Mouse (Mus musculus) hindbrain, embryonic 13.5 days (tissue): Measurements from ENCODE around the gene Gm21983. TPM values are rescaled to one million over a fixed set of nuclear protein-coding genes. Genes with fewer than 3 reads are reported as not detected.

Source experiments
- ATAC-seq: fragments of 200-750 bp; cut with Nextera tagmentation; 2 replicates; pipeline ENCODE4 v1.8.0; 2017; ENCODE audit warnings: moderate TSS enrichment; ENCODE audit not compliant: low FRiP score
- H3K27ac ChIP-seq: fragments of 300-500 bp; sonication (generic); 2 replicates; pipeline ENCODE4 v1.5.1; 2015; ENCODE audit warnings: inconsistent platforms, mild to moderate bottlenecking, moderate library complexity
- H3K27me3 ChIP-seq: fragments of 300-500 bp; sonication (generic); 2 replicates; pipeline ENCODE4 v1.6.1; 2015; ENCODE audit warnings: mild to moderate bottlenecking, inconsistent platforms
- H3K36me3 ChIP-seq: fragments of 300-500 bp; sonication (generic); 2 replicates; pipeline ENCODE4 v1.6.1; 2015; ENCODE audit warnings: mild to moderate bottlenecking, inconsistent platforms
- H3K4me1 ChIP-seq: fragments of 300-500 bp; sonication (generic); replicated peaks from 2 replicates; pipeline ENCODE4 v1.6.1; 2015; ENCODE audit warnings: inconsistent platforms
- H3K4me2 ChIP-seq: fragments of 300-500 bp; sonication (generic); 2 replicates; pipeline ENCODE4 v1.6.1; 2015; ENCODE audit warnings: inconsistent platforms, mild to moderate bottlenecking, moderate library complexity
- H3K4me3 ChIP-seq: fragments of 300-500 bp; sonication (generic); 2 replicates; pipeline ENCODE4 v1.5.1; 2015; ENCODE audit warnings: mild to moderate bottlenecking, inconsistent platforms
- H3K9ac ChIP-seq: fragments of 300-500 bp; sonication (generic); 2 replicates; pipeline ENCODE4 v1.6.1; 2015; ENCODE audit warnings: mild to moderate bottlenecking, inconsistent platforms
- H3K9me3 ChIP-seq: fragments of 300-500 bp; sonication (generic); 2 replicates; pipeline ENCODE4 v1.6.1; 2016; ENCODE audit warnings: inconsistent platforms
- whole genome bisulfite sequencing: fragments of 180-500 bp; shearing (Covaris S2); methylation state at CpG from one replicate; pipeline ENCODE4 v1.1.7; 2015; 5-methylcytosine and 5-hydroxymethylcytosine counted together
- polyA plus RNA-seq: library from polyadenylated mRNA; unstranded; fragments of >200 nt; fragmentation: Nextera tagmentation; extraction: Ambion mirVana; gene quantifications from 2 replicates; pipeline ENCODE4 v1.2.1, GENCODE M21; 2015

Gm21983 gene
- polyA plus RNA-seq, 1 experiment from 2014 or later: 1.2 TPM

DNA sequence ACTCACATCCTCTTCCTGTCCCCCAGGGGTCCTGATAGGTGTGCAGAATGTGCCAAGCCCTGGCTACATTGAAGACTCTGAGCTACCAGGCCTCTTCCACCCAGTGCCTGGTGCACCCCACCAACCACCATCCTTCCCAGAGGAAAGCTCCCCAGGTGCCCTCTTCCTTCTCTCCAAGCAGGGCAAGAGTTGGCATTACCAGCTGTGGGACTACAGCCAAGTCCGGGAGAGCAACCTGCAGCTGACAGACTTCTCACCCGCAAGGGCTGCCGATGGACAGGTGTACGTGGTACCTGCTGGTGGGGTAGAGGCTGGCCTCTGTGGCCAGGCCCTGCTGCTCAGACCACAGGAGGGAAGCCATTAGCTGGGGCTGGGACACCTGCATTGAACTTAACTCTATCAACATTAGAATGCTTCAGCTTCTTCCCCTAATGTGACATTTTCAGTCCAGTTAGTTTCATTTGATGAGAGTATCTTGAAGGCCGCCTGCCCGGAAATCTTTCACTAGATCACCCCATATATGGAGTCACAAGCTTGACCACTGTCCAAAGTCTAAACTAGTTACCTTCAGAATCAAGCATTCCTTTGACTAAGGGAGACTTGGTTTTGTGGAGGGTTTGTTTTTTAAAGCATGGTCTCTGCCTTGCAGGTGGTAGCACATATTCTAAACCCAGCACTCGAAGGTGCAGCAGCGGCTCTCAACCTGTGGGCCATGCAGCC is 23.0 kb upstream of the Gm21983 start:
- H3K27ac ChIP-seq: no peak overlapping the region
- H3K4me1 ChIP-seq: no peaks in the 10 kb centered on the region
- peaks cover 71% of the 10 kb centered on the region for H3K36me3 ChIP-seq
- ATAC-seq: no peak
- H3K27me3 ChIP-seq: no peaks in the 10 kb centered on the region
- 96% methylated on average over 8 of the region's 8 CpGs for WGBS
- no peak overlapping the region for H3K4me2 ChIP-seq
- H3K4me3 ChIP-seq: no peak overlapping the region
- H3K9ac ChIP-seq: no peak overlapping the region
- H3K9me3 ChIP-seq: no peaks in the 10 kb centered on the region

DNA sequence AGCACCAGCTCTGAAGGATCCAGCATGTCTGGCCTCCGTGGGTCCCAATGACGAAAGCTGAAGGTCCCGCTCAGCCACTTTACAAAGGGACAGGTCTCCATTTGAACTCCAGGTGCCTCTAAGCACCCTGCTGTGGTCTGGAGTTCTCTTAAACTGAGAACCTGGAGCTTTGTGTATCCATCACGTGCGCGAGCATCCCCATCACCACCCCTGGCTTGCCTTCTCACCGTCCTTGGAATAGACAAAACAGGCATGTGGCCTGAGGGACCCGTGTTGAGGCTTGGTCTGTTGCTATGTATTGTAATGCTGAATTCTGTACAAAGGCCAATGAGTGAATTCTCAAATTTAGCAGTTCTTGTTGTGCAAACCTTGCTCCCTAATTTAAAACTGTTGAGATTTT is 17.9 kb upstream of the Gm21983 start:
- Histone ChIP-seq H3K4me2 (no peak overlapping the region), H3K4me3 (no peak overlapping the region), H3K4me1 (peaks cover 19% of the 10 kb centered on the region), H3K36me3 (peaks cover 31% of the 10 kb centered on the region), H3K27me3 (no peaks in the 10 kb centered on the region), H3K9ac (no peak overlapping the region), H3K27ac (no peak overlapping the region), H3K9me3 (no peaks in the 10 kb centered on the region)
- ATAC-seq: no peak
- WGBS: 96% methylated on average over 8 of the region's 8 CpGs

DNA sequence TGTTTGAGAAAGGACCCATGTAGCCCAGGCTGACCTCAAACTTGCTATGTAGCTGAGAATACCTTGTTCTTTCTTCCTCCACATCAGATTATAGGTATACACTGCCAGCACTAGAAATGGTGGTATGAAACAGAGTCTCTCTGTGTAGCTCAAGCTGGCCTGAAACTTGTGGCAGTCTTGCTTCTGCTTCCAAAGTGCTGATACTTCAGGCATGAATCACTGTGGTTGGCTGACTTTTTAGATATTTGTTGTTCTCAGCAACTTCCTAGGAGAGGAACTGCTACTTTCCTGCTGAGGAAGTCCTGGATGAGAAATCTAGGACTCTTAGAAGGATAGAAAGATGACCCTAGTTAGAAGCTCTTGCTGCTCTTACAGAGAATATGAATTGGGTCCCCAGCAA is 17.5 kb upstream of the Gm21983 start:
- Histone ChIP-seq H3K4me3 (no peak overlapping the region), H3K4me2 (no peak overlapping the region), H3K36me3 (peaks cover 31% of the 10 kb centered on the region), H3K9me3 (no peaks in the 10 kb centered on the region), H3K4me1 (peaks cover 23% of the 10 kb centered on the region), H3K9ac (no peak overlapping the region), H3K27me3 (no peaks in the 10 kb centered on the region), H3K27ac (no peak overlapping the region)
- no peak for ATAC-seq

DNA sequence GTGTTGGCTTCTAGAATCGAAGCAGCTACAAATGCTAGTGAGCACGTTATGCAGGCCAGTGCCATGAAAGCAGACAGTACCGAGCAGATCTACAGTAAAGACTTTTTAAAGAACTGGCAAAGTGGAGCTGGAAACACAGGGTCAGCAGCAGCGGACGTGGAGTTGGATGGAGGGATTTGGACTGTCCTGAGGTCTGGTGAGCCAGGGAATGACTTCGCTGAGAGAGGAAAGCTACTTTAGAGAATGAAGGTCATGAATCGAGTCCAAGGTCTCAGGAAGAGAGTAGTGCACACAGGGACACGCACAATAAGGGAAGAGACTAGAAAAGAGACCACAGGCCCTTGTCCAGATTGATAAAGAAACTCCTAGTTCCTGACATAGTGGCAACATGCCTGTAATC is 16.7 kb upstream of the Gm21983 start:
- no peak overlapping the region for H3K9ac ChIP-seq
- H3K4me3 ChIP-seq: no peak overlapping the region
- 92% methylated on average over 8 of the region's 8 CpGs for WGBS
- no peak for ATAC-seq
- H3K4me2 ChIP-seq: no peak overlapping the region
- no peaks in the 10 kb centered on the region for H3K27me3 ChIP-seq
- no peaks in the 10 kb centered on the region for H3K9me3 ChIP-seq
- peaks cover 31% of the 10 kb centered on the region for H3K36me3 ChIP-seq
- H3K4me1 ChIP-seq: peaks cover 30% of the 10 kb centered on the region
- H3K27ac ChIP-seq: no peak overlapping the region

DNA sequence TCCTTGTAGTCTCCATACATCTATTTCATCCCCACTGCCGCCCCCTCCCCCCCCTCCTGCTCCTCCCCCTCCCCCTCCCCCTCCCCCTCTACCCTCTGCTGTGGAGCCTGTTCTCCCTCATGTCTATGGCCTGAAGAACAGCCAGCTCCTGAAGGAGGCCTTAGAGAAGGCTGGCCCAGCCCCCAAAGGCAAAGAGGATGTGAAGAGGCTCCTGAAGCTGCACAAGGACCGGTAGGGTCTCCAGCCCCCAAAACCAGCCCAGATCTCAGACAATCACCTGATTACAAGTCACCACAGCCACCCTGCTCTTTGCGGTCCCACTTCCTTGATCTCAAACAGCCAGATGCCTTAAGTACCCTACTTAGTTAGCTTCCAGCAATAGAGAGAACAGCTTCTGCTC is 16.2 kb upstream of the Gm21983 start:
- WGBS: 81% methylated on average over 3 of the region's 3 CpGs
- no peak overlapping the region for H3K9ac ChIP-seq
- no peak overlapping the region for H3K4me3 ChIP-seq
- no peak overlapping the region for H3K27ac ChIP-seq
- no peak for ATAC-seq
- H3K36me3 ChIP-seq: peaks cover 31% of the 10 kb centered on the region
- no peaks in the 10 kb centered on the region for H3K9me3 ChIP-seq
- peaks cover 33% of the 10 kb centered on the region for H3K4me1 ChIP-seq
- peak overlapping the region; percentile 95; the same call in 1 of the 2 replicates for H3K4me2 ChIP-seq
- no peaks in the 10 kb centered on the region for H3K27me3 ChIP-seq

DNA sequence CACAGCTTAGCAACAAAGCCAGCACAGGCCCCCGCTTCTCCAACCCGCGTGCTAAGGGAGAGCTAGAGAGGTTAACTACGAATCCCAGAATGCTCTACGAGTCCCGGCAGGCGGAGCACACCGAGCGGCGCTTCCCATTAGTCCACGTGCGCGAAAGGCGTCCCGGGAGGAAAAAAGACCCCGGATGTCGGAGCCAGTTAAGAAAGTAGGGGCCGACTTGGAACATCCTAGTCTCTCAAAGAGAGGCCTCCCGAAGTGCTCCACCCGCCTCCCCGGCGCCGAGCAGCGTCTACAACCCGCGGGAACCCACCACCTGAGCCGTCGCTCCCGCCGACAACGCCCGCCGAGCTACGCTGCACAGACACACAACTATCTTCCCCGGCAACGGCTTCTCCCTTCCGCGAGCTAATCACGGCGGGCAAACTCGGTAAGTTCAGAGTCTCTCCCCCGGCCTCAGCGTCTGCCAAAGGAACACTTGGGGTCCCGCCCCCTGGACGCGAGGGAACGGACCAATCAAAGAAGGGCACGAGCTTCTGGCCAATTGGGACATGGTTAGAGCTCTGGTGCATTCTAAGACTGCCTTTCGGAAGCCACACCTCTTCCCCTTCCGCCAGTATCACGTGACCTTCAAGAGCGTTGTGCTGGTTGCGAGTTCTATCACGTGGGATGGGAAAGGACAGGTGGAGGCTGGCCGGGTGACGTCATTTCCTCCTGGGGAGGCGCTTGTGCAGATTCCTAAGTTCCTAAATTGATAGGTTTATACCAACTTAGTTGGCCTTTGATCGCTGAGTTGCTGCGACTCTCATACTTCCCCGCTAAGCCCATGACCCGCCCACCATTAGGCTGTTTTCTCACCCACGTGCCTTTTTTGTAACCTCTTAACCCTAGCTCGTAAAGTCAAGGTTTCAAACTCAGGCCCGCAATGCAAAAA is 15.1 kb upstream of the Gm21983 start, which contains the start of the genes BC024978 and Snrpa:
Gene BC024978 (plus strand): TSS at position 101 of the 931 bp plus-strand sequence.
Gene Snrpa (minus strand): TSS at position 591 of the 931 bp plus-strand sequence.
- H3K4me3 ChIP-seq: peak within 1 kb of the TSS; percentile 78
- H3K27me3 ChIP-seq: no peaks in the 10 kb centered on the region
- H3K4me2 ChIP-seq: peak within 1 kb of the TSS; percentile 95
- under 1% methylated on average over 63 of the region's 64 CpGs for WGBS
- H3K9me3 ChIP-seq: no peaks in the 10 kb centered on the region
- H3K4me1 ChIP-seq: peaks cover 33% of the 10 kb centered on the region
- ATAC-seq: peak; percentile 99
- peak within 1 kb of the TSS; percentile 98 for H3K27ac ChIP-seq
- H3K9ac ChIP-seq: peak within 1 kb of the TSS; percentile 87
- peaks cover 38% of the 10 kb centered on the region for H3K36me3 ChIP-seq

DNA sequence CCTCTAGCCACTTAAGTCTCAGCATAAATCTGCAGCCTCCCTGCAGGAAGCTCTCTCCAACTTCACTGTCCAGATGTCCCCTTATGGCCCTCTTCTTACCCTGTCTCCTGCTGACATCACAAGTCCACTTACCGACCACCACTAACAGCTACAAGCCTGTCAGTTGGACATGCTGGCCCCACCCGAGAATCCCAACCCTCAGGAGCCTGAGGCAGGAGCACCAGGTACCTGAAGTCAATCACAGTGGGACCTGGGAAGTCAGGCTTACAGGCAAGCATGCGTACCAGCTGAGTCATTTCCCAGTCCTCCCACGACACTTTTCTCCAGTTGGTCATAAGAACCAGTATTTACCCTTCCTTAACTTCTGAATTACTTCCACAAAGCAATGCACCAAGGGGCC is 12.8 kb upstream of the Gm21983 start:
- no peak for ATAC-seq
- peak overlapping the region; percentile 95 for H3K4me2 ChIP-seq
- peaks cover 33% of the 10 kb centered on the region for H3K4me1 ChIP-seq
- H3K36me3 ChIP-seq: peaks cover 53% of the 10 kb centered on the region
- WGBS: 86% methylated on average over 4 of the region's 4 CpGs
- 0 out of 2 replicates have a peak overlapping the region, but pooled peaks have one; percentile 4 for H3K4me3 ChIP-seq
- H3K27me3 ChIP-seq: no peaks in the 10 kb centered on the region
- H3K9ac ChIP-seq: peak overlapping the region; percentile 35; the same call in 1 of the 2 replicates
- H3K9me3 ChIP-seq: no peaks in the 10 kb centered on the region
- H3K27ac ChIP-seq: no peak overlapping the region

DNA sequence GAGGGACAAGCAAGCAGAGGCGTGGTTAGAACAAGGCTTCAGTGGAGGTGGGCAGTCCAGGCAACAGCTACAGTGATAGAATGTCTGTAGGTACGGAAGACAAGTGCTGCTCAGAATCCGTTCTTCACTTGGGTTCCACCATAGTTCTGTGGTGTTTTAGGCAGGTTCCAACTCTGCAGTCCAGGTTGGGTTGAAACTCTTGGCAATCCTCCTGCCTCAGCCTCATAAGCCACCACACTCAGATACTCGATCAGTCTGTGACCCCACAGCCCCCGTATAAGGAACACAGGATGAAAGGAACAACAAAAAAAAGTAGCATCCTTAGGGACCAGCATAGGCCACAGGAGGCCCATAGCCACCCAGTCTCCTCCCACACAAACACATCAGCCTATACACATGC is 11.5 kb upstream of the Gm21983 start:
- peaks cover 64% of the 10 kb centered on the region for H3K36me3 ChIP-seq
- no peak overlapping the region for H3K27ac ChIP-seq
- 96% methylated on average over 5 of the region's 5 CpGs for WGBS
- no peak for ATAC-seq
- H3K4me3 ChIP-seq: no peak overlapping the region
- no peak overlapping the region for H3K9ac ChIP-seq
- no peaks in the 10 kb centered on the region for H3K27me3 ChIP-seq
- H3K4me2 ChIP-seq: no peak overlapping the region
- H3K9me3 ChIP-seq: no peaks in the 10 kb centered on the region
- H3K4me1 ChIP-seq: peaks cover 33% of the 10 kb centered on the region

DNA sequence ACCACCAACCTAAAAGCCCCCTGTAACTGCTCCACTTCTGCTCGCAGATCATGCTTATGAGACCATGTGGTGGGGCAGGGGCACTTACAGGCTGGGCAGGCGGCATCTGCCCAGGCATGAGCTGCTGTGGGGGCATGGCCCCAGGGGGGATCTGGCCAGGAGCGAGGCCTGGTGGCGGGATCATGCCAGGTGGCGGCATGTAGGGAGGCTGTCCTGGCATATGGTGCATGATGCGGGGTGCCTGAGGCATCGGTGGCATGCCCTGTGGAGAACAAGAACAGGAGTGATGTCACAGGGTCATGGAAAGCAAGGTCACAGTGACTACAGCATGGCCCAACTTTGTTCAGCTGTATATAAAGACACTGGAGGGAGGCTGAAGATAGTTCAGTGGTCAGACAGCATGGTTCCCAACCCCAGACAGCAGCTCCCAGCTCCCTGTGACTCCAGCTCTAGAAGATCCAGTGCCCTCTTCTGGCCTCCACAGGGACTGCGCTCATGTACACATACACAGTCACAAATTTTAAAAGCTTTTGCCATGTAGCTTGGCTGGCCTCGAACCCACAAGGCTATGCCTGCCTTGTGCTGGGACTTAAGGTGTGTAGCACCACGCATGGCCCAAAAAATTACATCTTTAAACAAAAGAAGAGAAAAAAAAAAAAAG is 8.5 kb upstream of the Gm21983 start:
- no peak for ATAC-seq

DNA sequence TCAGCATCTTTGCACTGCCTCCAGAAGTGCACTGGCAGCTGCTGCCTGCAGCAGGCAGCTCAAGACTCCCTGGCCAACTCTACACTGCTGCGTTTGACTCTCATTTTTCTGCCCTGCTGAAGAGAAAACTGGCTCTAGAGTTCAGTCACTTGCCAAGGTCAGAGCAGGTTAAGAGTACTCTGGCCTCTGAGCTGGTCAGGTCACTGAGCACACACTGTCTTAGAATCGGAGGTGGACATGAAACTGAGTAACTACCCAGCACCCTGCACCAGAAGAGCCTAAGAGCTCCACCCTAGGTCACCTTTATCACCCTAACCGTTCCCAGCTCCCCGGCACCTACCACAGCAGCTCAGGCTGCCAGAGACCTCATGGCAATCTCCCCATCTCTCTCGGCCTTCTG is 5.1 kb upstream of the Gm21983 start:
- H3K36me3 ChIP-seq: peaks cover 86% of the 10 kb centered on the region
- H3K27me3 ChIP-seq: no peaks in the 10 kb centered on the region
- H3K4me2 ChIP-seq: no peak overlapping the region
- H3K9me3 ChIP-seq: no peaks in the 10 kb centered on the region
- no peak overlapping the region for H3K4me3 ChIP-seq
- H3K27ac ChIP-seq: no peak overlapping the region
- no peak for ATAC-seq
- H3K4me1 ChIP-seq: no peaks in the 10 kb centered on the region
- H3K9ac ChIP-seq: no peak overlapping the region
- 94% methylated on average over 5 of the region's 5 CpGs for WGBS

More for the DNA sequence above, 8.5 kb upstream of the Gm21983 start:
- H3K4me2 ChIP-seq: no peak overlapping the region
- H3K9ac ChIP-seq: no peak overlapping the region
- H3K4me3 ChIP-seq: no peak overlapping the region
- no peaks in the 10 kb centered on the region for H3K27me3 ChIP-seq
- H3K36me3 ChIP-seq: peaks cover 94% of the 10 kb centered on the region
- H3K27ac ChIP-seq: no peak overlapping the region
- H3K9me3 ChIP-seq: no peaks in the 10 kb centered on the region
- H3K4me1 ChIP-seq: peaks cover 20% of the 10 kb centered on the region
- WGBS: 98% methylated on average over 10 of the region's 10 CpGs

DNA sequence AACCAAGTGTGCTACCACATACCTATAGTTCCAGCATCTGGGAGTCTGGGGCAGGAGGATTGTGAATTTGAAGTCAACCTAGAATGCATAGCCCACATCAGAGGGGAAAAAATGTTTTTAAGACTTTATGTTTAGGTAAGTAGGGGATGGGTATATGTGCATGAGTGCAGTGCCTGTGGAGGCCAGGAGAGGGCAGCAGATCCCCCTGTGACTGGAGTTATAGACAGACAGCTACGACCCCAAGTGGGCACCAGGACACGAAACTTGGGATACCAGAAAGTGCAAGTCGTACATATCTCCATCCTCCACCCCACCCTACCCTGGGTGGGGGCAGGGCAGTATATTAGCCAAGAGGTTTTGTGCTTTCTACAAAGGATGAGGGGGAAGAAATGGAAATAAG is 4.1 kb upstream of the Gm21983 start:
- H3K9me3 ChIP-seq: no peaks in the 10 kb centered on the region
- no peak for ATAC-seq
- WGBS: 77% methylated on average over 3 of the region's 3 CpGs
- H3K27ac ChIP-seq: no peak overlapping the region
- no peaks in the 10 kb centered on the region for H3K27me3 ChIP-seq
- no peak overlapping the region for H3K4me2 ChIP-seq
- no peak overlapping the region for H3K9ac ChIP-seq
- peaks cover 4% of the 10 kb centered on the region for H3K4me1 ChIP-seq
- no peak overlapping the region for H3K4me3 ChIP-seq
- H3K36me3 ChIP-seq: peaks cover 75% of the 10 kb centered on the region

DNA sequence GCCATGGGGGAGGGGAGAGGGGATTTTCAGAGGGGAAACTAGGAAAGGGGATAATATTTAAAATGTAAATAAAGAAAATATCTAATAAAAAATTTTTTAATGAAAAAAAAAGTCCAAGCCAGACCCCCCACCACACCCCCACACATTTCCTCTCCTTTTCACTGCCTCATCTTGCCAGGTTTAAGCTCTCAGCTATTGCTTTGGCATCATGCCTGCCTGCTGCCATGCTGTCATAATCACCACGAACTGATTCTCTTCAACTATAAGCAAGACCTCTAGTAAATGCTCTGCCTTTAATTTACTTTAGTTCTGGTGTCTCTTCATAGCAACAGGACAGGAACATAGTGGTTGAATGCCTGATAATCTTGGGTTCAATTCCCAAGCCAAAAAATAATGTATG is 1.6 kb upstream of the Gm21983 start:
- Histone ChIP-seq H3K36me3 (peaks cover 51% of the 10 kb centered on the region), H3K4me1 (peaks cover 20% of the 10 kb centered on the region), H3K27me3 (no peaks in the 10 kb centered on the region), H3K9ac (no peak overlapping the region), H3K4me2 (no peak overlapping the region), H3K9me3 (no peaks in the 10 kb centered on the region), H3K4me3 (no peak overlapping the region), H3K27ac (no peak overlapping the region)
- no peak for ATAC-seq
- 82% methylated on average over 1 of the region's 1 CpGs for WGBS
